Mouse (Mus musculus): Measurements from ENCODE around the gene Ugt1a10.
"Not testable (repeated sequence)": the region's sequence is repeated elsewhere in the genome, so short reads cannot be mapped to it uniquely, and the experiment has no call there.

Gene Ugt1a10

GRCm38 (mm10) chr1:88055088-88055487 is at the start of gene Ugt1a10:
Gene Ugt1a10 (plus strand): TSS chr1:88055388.
- no peak for DNase-seq (ENCODE audit: low spot score in 2 of 2)

- peak in 1 of 2 experiments; percentile 0 for DNase-seq (ENCODE audit: low spot score in 2 of 2)
Measured at GRCm38 (mm10) chr1:88007692-88008210, 47.4 kb upstream of the Ugt1a10 start.

- DNase-seq (ENCODE audit: low spot score in 2 of 2), result peak; percentile 63 to 67
Measured at GRCm38 (mm10) chr1:88008211-88008697, 46.9 kb upstream of the Ugt1a10 start, which contains the start of gene Usp40. Gene Usp40 (minus strand): TSS chr1:88008551.

GRCm38 (mm10) chr1:88008735-88009134 is 46.5 kb upstream of the Ugt1a10 start:
- no peak for DNase-seq (ENCODE audit: low spot score in 2 of 2)

GRCm38 (mm10) chr1:88009521-88009920 is 45.7 kb upstream of the Ugt1a10 start:
- DNase-seq (ENCODE audit: low spot score in 2 of 2), result no peak

- DNase-seq (ENCODE audit: low spot score in 2 of 2), result no peak
Measured at GRCm38 (mm10) chr1:88013726-88014125, 41.5 kb upstream of the Ugt1a10 start.

- no peak for DNase-seq (ENCODE audit: low spot score in 2 of 2)
Measured at GRCm38 (mm10) chr1:88014194-88014593, 41.0 kb upstream of the Ugt1a10 start.

- DNase-seq (ENCODE audit: low spot score in 2 of 2), result no peak
Measured at GRCm38 (mm10) chr1:88014671-88015070, 40.5 kb upstream of the Ugt1a10 start.

- no peak for DNase-seq (ENCODE audit: low spot score in 2 of 2)
Measured at GRCm38 (mm10) chr1:88015371-88015770, 39.8 kb upstream of the Ugt1a10 start.

- not testable (repeated sequence) for DNase-seq (ENCODE audit: low spot score in 2 of 2)
Measured at GRCm38 (mm10) chr1:88025244-88025643, 29.9 kb upstream of the Ugt1a10 start.

GRCm38 (mm10) chr1:88043044-88043443 is 12.1 kb upstream of the Ugt1a10 start:
- DNase-seq (ENCODE audit: low spot score in 2 of 2), result not testable (repeated sequence)

GRCm38 (mm10) chr1:88044832-88045437 is 10.3 kb upstream of the Ugt1a10 start:
- DNase-seq (ENCODE audit: low spot score in 2 of 2), result not testable (repeated sequence)

- DNase-seq (ENCODE audit: low spot score in 2 of 2), result not testable (repeated sequence)
Measured at GRCm38 (mm10) chr1:88047408-88047807, 7.8 kb upstream of the Ugt1a10 start.

- not testable (repeated sequence) for DNase-seq (ENCODE audit: low spot score in 2 of 2)
Measured at GRCm38 (mm10) chr1:88066472-88067102, 11.4 kb downstream of the Ugt1a10 start.

GRCm38 (mm10) chr1:88070495-88070894 is 15.3 kb downstream of the Ugt1a10 start, which contains the start of gene Ugt1a9:
Gene Ugt1a9 (plus strand): TSS chr1:88070800.
- DNase-seq (ENCODE audit: low spot score in 2 of 2), result no peak

GRCm38 (mm10) chr1:88070902-88071301 is 15.7 kb downstream of the Ugt1a10 start:
- no peak for DNase-seq (ENCODE audit: low spot score in 2 of 2)

- DNase-seq (ENCODE audit: low spot score in 2 of 2), result no peak
Measured at GRCm38 (mm10) chr1:88074471-88074870, 19.3 kb downstream of the Ugt1a10 start.

- DNase-seq (ENCODE audit: low spot score in 2 of 2), result no peak
Measured at GRCm38 (mm10) chr1:88077128-88077527, 21.9 kb downstream of the Ugt1a10 start.

- no peak for DNase-seq (ENCODE audit: low spot score in 2 of 2)
Measured at GRCm38 (mm10) chr1:88081670-88082069, 26.5 kb downstream of the Ugt1a10 start.

GRCm38 (mm10) chr1:88086125-88086524 is 30.9 kb downstream of the Ugt1a10 start:
- no peak for DNase-seq (ENCODE audit: low spot score in 2 of 2)

- DNase-seq (ENCODE audit: low spot score in 2 of 2), result no peak
Measured at GRCm38 (mm10) chr1:88087513-88087912, 32.3 kb downstream of the Ugt1a10 start, which contains the start of gene Ugt1a8. Gene Ugt1a8 (plus strand): TSS chr1:88087813.

GRCm38 (mm10) chr1:88092341-88092740 is 37.2 kb downstream of the Ugt1a10 start:
- no peak for DNase-seq (ENCODE audit: low spot score in 2 of 2)

GRCm38 (mm10) chr1:88094270-88094676 is 39.1 kb downstream of the Ugt1a10 start:
- not testable (repeated sequence) for DNase-seq (ENCODE audit: low spot score in 2 of 2)

Data from right cerebral cortex, postnatal 36 days (tissue).